Mouse (Mus musculus): Measurements from ENCODE around the gene Foxd4. TPM values are rescaled to one million over a fixed set of nuclear protein-coding genes. Genes with fewer than 3 reads are reported as not detected.
"Not testable (repeated sequence)": the region's sequence is repeated elsewhere in the genome, so short reads cannot be mapped to it uniquely, and the experiment has no call there.

Gene Foxd4
- polyA plus RNA-seq, 1 experiment = 0.41 TPM

DNA sequence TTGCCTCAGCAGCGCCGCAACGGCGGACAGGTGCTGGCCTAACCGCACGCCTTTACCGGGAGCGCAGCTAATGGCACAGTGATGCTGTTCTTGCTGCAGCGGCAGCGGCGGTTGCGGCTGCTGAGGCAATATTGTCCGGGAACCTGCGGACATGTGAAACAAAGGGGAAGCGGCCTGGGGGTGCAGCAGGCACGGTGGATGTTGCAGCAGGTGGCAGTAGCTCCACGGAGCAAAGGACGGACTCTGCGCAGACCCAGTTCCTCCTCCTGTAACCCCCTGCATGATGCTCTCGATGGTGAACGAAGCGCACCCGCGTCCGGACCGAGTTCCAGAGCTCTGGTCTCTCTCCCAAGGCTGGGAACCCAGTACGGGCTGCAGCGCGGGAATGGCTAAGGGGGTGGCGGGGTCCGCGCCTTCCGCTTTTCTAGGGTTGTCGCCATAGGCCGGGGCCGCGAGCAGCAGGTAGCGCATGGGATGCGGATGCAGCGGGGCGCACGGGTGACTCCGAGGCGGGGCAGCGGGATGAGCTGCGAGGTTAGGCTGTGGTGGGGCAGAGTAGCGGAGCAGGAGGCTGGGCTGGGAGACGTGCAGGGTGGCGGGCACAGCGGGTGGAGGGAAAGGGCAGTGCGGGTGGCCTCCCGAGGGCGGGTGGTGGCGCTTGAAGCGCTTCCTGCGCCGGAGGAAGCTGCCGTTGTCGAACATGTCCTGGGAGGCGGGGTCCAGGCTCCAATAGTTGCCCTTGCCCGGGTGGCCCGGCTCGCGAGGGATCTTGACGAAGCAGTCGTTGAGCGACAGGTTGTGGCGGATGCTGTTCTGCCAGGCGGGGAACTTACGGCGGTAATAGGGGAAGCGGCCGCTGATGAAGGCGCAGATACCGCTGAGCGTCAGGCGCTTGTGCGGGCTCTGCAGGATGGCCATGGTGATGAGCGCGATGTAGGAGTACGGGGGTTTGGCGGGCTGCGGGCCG is 1.1 kb downstream of the Foxd4 start:
- TF ChIP-seq CTCF (IDR thresholded peaks at IDR 0.05; ENCODE audit: borderline replicate concordance, extremely low read depth, insufficient read depth, insufficient read length) (no peak), POLR2A (IDR thresholded peaks at IDR 0.05; ENCODE audit: borderline replicate concordance, extremely low read depth, insufficient read depth, insufficient read length, poor library complexity, severe bottlenecking) (no peak)
- peak; percentile 68 for DNase-seq (ENCODE audit: low read depth)

DNA sequence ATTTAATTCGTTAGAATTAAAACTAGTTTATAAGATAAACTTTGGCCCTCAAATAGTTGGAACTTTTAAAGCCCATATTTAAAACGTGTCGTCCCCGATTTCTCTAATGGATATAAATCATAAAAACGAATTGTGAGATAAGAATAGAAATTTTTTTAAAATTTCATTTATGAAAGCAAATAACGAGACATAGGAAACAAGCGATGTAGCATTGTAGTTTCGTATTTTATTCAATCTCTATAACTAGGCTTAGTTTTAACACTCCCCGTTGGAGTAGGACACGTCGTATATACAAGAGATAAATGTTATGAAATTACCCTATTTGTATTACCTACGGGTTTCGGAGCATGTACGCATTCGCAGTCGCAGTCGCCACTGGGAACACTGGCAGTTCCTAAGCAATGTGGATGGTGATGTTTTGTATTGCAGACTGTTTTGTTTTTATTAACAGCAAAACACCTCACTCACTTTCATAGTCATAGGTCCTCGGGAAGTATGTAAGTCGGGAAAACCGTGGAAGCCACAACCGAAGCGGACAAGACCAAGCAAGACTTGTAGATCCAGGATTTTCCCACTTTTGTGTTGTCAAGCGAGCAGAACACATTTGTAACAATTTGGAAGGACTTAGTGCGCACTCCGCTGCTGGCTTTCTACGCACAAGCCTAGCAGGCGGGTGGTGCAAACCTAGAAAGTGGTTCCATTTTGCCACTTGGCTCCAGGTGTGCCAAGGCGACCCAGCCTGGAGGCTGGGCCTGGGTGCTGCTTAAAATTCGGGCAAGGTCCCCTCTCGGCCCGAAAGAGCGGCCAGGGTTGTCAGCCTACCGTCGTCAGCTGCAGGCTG is 2.0 kb downstream of the Foxd4 start:
- DNase-seq (ENCODE audit: low read depth) = peak; percentile 67
- TF ChIP-seq POLR2A (IDR thresholded peaks at IDR 0.05; ENCODE audit: borderline replicate concordance, extremely low read depth, insufficient read depth, insufficient read length, poor library complexity, severe bottlenecking) (no peak), CTCF (IDR thresholded peaks at IDR 0.05; ENCODE audit: borderline replicate concordance, extremely low read depth, insufficient read depth, insufficient read length) (no peak)

- no peak for TF ChIP-seq POLR2A (IDR thresholded peaks at IDR 0.05; ENCODE audit: borderline replicate concordance, extremely low read depth, insufficient read depth, insufficient read length, poor library complexity, severe bottlenecking)
- no peak for TF ChIP-seq CTCF (IDR thresholded peaks at IDR 0.05; ENCODE audit: borderline replicate concordance, extremely low read depth, insufficient read depth, insufficient read length)
- DNase-seq (ENCODE audit: low read depth) = peak; percentile 49
Observed at GRCm38 (mm10) chr19:24897896-24898736, 2.9 kb downstream of the Foxd4 start.

GRCm38 (mm10) chr19:24897006-24897895 is 3.7 kb downstream of the Foxd4 start:
- TF ChIP-seq POLR2A (IDR thresholded peaks at IDR 0.05; ENCODE audit: borderline replicate concordance, extremely low read depth, insufficient read depth, insufficient read length, poor library complexity, severe bottlenecking) (no peak), CTCF (IDR thresholded peaks at IDR 0.05; ENCODE audit: borderline replicate concordance, extremely low read depth, insufficient read depth, insufficient read length) (no peak)
- DNase-seq (ENCODE audit: low read depth) = peak; percentile 31

DNA sequence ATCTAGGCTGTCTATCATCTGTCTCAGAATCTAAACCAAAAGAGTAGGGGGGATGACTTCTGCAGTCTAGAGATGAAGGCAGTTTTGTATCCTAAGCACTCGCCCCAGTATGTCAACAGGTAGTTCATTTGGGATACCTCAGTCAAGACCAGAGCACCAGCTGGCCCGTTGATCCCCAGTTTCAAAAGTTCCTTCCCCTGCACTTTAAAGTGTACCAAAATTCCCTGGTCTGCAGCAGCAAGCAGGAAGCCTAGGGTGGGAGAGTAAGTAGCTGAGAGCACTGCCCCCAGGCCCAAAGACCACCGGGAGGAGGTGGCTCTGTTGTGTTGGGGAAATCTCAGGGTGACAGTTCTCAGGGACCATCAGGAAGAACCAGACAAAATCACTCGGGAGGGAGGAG is 4.5 kb downstream of the Foxd4 start:
- no peak for TF ChIP-seq POLR2A (IDR thresholded peaks at IDR 0.05; ENCODE audit: borderline replicate concordance, extremely low read depth, insufficient read depth, insufficient read length, poor library complexity, severe bottlenecking)
- no peak for TF ChIP-seq CTCF (IDR thresholded peaks at IDR 0.05; ENCODE audit: borderline replicate concordance, extremely low read depth, insufficient read depth, insufficient read length)
- no peak for DNase-seq (ENCODE audit: low read depth)

DNA sequence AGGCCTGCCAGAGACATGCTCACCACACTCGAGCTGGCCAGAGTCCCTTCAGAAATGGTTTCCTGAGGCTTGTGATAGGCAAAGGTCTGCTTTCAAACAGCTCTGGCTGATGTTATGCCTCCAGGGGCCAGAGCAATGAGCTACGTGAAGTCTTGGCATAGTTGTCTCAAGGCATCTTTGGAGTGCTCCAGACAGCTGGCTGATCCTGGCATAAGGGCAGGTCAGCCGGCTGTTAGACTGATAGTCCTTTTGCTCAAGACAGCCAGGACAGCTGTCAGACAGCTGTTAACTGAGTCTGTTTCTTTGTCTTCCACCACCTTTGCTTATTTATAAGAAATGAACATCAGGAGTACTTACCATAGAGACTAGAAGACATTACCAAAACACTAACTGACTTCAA is 14.1 kb downstream of the Foxd4 start:
- no peak for DNase-seq (ENCODE audit: low read depth)
- TF ChIP-seq CTCF (IDR thresholded peaks at IDR 0.05; ENCODE audit: borderline replicate concordance, extremely low read depth, insufficient read depth, insufficient read length) = no peak
- no peak for TF ChIP-seq POLR2A (IDR thresholded peaks at IDR 0.05; ENCODE audit: borderline replicate concordance, extremely low read depth, insufficient read depth, insufficient read length, poor library complexity, severe bottlenecking)

DNA sequence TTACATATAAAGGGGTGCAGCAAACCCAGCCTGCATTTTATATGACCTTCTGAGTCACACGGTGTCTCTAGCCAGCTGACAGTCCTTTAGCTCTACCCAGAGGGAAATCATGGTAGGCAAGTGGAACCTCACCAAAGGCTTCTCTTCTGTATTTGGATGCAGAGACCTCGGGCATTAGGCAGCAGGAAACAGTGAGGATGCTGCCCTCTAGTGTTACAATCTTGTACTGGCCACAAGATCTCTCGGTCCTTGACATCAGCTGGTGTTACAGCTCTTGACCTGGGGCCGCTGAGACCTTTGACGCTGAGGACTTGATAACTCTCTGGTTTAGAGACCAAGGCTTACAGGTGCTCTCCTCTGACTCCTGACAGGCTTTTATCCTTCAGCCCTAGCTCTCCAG is 15.5 kb downstream of the Foxd4 start:
- peak; percentile 75 for DNase-seq (ENCODE audit: low read depth)
- TF ChIP-seq POLR2A (IDR thresholded peaks at IDR 0.05; ENCODE audit: borderline replicate concordance, extremely low read depth, insufficient read depth, insufficient read length, poor library complexity, severe bottlenecking) = no peak
- peak; percentile 82 for TF ChIP-seq CTCF (IDR thresholded peaks at IDR 0.05; ENCODE audit: borderline replicate concordance, extremely low read depth, insufficient read depth, insufficient read length)

- no peak for DNase-seq (ENCODE audit: low read depth)
- no peak for TF ChIP-seq CTCF (IDR thresholded peaks at IDR 0.05; ENCODE audit: borderline replicate concordance, extremely low read depth, insufficient read depth, insufficient read length)
- TF ChIP-seq POLR2A (IDR thresholded peaks at IDR 0.05; ENCODE audit: borderline replicate concordance, extremely low read depth, insufficient read depth, insufficient read length, poor library complexity, severe bottlenecking) = no peak
Observed at GRCm38 (mm10) chr19:24881237-24881636, 19.8 kb downstream of the Foxd4 start.

DNA sequence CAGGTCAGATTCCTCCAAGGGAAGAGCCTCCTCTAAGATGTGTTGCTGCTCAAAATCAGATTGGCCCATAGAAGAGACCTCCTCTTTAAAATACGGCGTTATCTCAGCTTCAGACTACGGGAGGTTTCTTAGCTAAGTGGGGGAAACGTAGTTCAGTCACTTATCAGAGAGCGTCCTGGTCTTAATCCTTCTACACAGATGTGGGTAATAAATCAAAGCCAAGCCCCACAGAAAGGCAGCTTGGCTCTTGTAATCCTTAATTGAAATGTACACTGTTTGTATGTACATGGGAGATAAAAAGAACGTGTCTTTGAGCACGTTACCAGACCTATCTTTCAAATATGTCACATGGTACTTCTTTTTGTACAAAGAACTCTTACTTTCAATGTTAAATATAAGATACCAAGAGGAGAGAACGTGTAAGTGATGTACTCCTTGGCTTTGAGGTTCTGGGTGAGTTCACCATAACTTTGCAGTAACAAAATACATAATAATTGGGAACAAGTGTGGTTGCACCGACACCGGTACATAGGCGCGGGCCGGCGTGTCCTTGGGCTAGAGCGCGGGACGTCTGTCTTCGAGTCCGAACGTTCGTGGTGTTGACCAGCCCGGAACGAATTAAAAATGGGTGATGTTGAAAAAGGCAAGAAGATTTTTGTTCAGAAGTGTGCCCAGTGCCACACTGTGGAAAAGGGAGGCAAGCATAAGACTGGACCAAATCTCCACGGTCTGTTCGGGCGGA is 25.7 kb downstream of the Foxd4 start, which contains the start of gene Gm10053:
Gene Gm10053 (plus strand): TSS at position 558 of the 742 bp plus-strand sequence.
- not testable (repeated sequence) for DNase-seq (ENCODE audit: low read depth)
